Mouse (Mus musculus) CH12.LX (cell line): ENCODE measurements around the gene Mpl. TPM values are rescaled to one million over a fixed set of nuclear protein-coding genes. Genes with fewer than 3 reads are reported as not detected.

ENCODE experiments used
- DNase-seq: peaks from one replicate; pipeline ENCODE4 v3.0.0-alpha.2; 2013; ENCODE audit errors: extremely low read depth
- H3K27ac ChIP-seq: 2 replicates; pipeline ENCODE4 v1.5.1; 2012; ENCODE audit warnings: low read depth, mild to moderate bottlenecking, control low read depth, moderate library complexity; ENCODE audit not compliant: insufficient read depth
- H3K27me3 ChIP-seq: replicated peaks from 2 replicates; pipeline ENCODE3; 2012; ENCODE audit warnings: inconsistent platforms
- H3K36me3 ChIP-seq, 2 experiments: replicated peaks in 1 of 2; 2 replicates each; pipeline versions ENCODE3 to v1.6.1; 2012; ENCODE audit warnings: inconsistent platforms in 1 of 2, low read length in 1 of 2, mild to moderate bottlenecking in 1 of 2, mixed read lengths in 1 of 2, moderate library complexity in 1 of 2; ENCODE audit not compliant: control insufficient read depth in 1 of 2, insufficient read depth in 1 of 2
- H3K4me1 ChIP-seq, 2 experiments: 2 replicates each; pipeline ENCODE4 v1.6.1; 2012; ENCODE audit warnings: inconsistent platforms in 1 of 2, moderate library complexity in 1 of 2; ENCODE audit not compliant: insufficient read depth in 2 of 2, control insufficient read depth in 1 of 2
- H3K4me2 ChIP-seq: 2 replicates; pipeline ENCODE4 v1.6.1; 2012; ENCODE audit warnings: low read depth, mild to moderate bottlenecking, control low read depth; ENCODE audit not compliant: poor library complexity, insufficient read depth, severe bottlenecking
- H3K4me3 ChIP-seq, 3 experiments: fragments of 150-350 bp in 1 of 3; sonication (generic) in 1 of 3; replicated peaks in 1 of 3; 2 replicates each; pipeline versions ENCODE3 to v1.5.1; 2011 to 2012; ENCODE audit warnings: low read depth in 2 of 3, low read length in 2 of 3, mild to moderate bottlenecking in 2 of 3, moderate library complexity in 2 of 3, control low read depth in 1 of 3, improper control_type of control experiment in 1 of 3, inconsistent platforms in 1 of 3, mixed read lengths in 1 of 3; ENCODE audit not compliant: poor library complexity in 1 of 3
- H3K79me2 ChIP-seq: replicated peaks from 2 replicates; pipeline ENCODE4 v1.6.1; 2012; ENCODE audit warnings: mild to moderate bottlenecking, moderate library complexity; ENCODE audit not compliant: control insufficient read depth, poor library complexity, insufficient read depth, severe bottlenecking; ENCODE audit errors: extremely low read depth
- H3K9ac ChIP-seq: 2 replicates; pipeline ENCODE4 v1.6.1; 2012; ENCODE audit warnings: low read depth, mild to moderate bottlenecking, control low read depth, moderate library complexity; ENCODE audit not compliant: insufficient read depth
- H3K9me3 ChIP-seq: replicated peaks from 2 replicates; pipeline ENCODE3; 2012; ENCODE audit warnings: low read length, inconsistent platforms, mixed read lengths
- CTCF ChIP-seq, 2 experiments: IDR thresholded peaks in 1 of 2; conservative IDR thresholded peaks in 1 of 2; 2 replicates each; pipeline ENCODE4 v1.5.1; 2011 to 2012; ENCODE audit warnings: low read depth in 2 of 2, low read length in 2 of 2, improper control_type of control experiment in 1 of 2, inconsistent platforms in 1 of 2, mild to moderate bottlenecking in 1 of 2, moderate library complexity in 1 of 2
- E2F4 ChIP-seq: IDR thresholded peaks from 2 replicates; pipeline ENCODE4 v1.6.1; 2011; ENCODE audit warnings: low read depth, low read length, improper control_type of control experiment; ENCODE audit not compliant: insufficient replicate concordance
- ELF1 ChIP-seq: IDR thresholded peaks from 2 replicates; pipeline ENCODE4 v1.6.1; 2014; ENCODE audit warnings: low read depth, mild to moderate bottlenecking, inconsistent platforms, low read length, improper control_type of control experiment
- GABPA ChIP-seq: IDR thresholded peaks from 2 replicates; pipeline ENCODE4 v1.6.1; 2012; ENCODE audit warnings: low read depth, low read length, improper control_type of control experiment, inconsistent platforms; ENCODE audit not compliant: insufficient replicate concordance
- HCFC1 ChIP-seq: IDR thresholded peaks from 2 replicates; pipeline ENCODE4 v1.6.1; 2012; ENCODE audit warnings: low read depth, mild to moderate bottlenecking, inconsistent platforms, low read length, improper control_type of control experiment
- IRF4 ChIP-seq: IDR thresholded peaks from 2 replicates; pipeline ENCODE4 v1.6.1; 2014; ENCODE audit warnings: low read depth, mild to moderate bottlenecking, inconsistent platforms, low read length, improper control_type of control experiment
- JUN ChIP-seq: IDR thresholded peaks from 2 replicates; pipeline ENCODE4 v1.6.1; 2011; ENCODE audit warnings: low read depth, mild to moderate bottlenecking, low read length, improper control_type of control experiment, moderate library complexity; ENCODE audit not compliant: insufficient read depth
- MAFK ChIP-seq: IDR thresholded peaks from 2 replicates; pipeline ENCODE4 v1.6.1; 2011; ENCODE audit warnings: low read length, improper control_type of control experiment; ENCODE audit not compliant: insufficient replicate concordance
- MAX ChIP-seq: IDR thresholded peaks from 2 replicates; pipeline ENCODE4 v1.6.1; 2011; ENCODE audit warnings: low read length, improper control_type of control experiment
- MEF2A ChIP-seq: IDR thresholded peaks from 2 replicates; pipeline ENCODE4 v1.6.1; 2014; ENCODE audit warnings: low read depth, mild to moderate bottlenecking, inconsistent platforms, low read length, improper control_type of control experiment, borderline replicate concordance
- MYC ChIP-seq: IDR thresholded peaks from 2 replicates; pipeline ENCODE4 v1.6.1; 2011; ENCODE audit warnings: low read depth, mild to moderate bottlenecking, improper control_type of control experiment, low read length
- NRF1 ChIP-seq: IDR thresholded peaks from 2 replicates; pipeline ENCODE4 v1.6.1; 2014; ENCODE audit warnings: low read depth, mild to moderate bottlenecking, inconsistent platforms, low read length, improper control_type of control experiment, moderate library complexity
- POLR2A ChIP-seq: IDR thresholded peaks from 2 replicates; pipeline ENCODE4 v1.6.1; 2011; ENCODE audit warnings: low read depth, mild to moderate bottlenecking, improper control_type of control experiment, low read length
- POLR2AphosphoS2 ChIP-seq: IDR thresholded peaks from 2 replicates; pipeline ENCODE4 v1.6.1; 2011; ENCODE audit warnings: low read depth, low read length, improper control_type of control experiment
- TBP ChIP-seq: conservative IDR thresholded peaks from 2 replicates; pipeline ENCODE4 v1.6.1; 2011; ENCODE audit warnings: low read depth, low read length, improper control_type of control experiment
- USF1 ChIP-seq: IDR thresholded peaks from 2 replicates; pipeline ENCODE4 v1.6.1; 2014; ENCODE audit warnings: low read depth, mild to moderate bottlenecking, inconsistent platforms, low read length, improper control_type of control experiment
- USF2 ChIP-seq: conservative IDR thresholded peaks from 2 replicates; pipeline ENCODE4 v1.6.1; 2011; ENCODE audit warnings: low read depth, low read length, improper control_type of control experiment
- ZKSCAN1 ChIP-seq: IDR thresholded peaks from 2 replicates; pipeline ENCODE4 v1.6.1; 2012; ENCODE audit warnings: low read depth, inconsistent platforms, low read length, improper control_type of control experiment, borderline replicate concordance
- ZMIZ1 ChIP-seq: IDR thresholded peaks from 2 replicates; pipeline ENCODE4 v1.6.1; 2012; ENCODE audit warnings: low read depth, mild to moderate bottlenecking, inconsistent platforms, low read length, improper control_type of control experiment
- dilution Hi-C: fragments of 300-500 bp; cut with MboI; formaldehyde crosslinking; loops from 2 replicates; pipeline ENCODE4 v1.14.3; 2020; ENCODE audit warnings: low sequenced_read_pairs; ENCODE audit not compliant: extremely low pct_unique_long_range_greater_than_20kb, extremely low pct_ligation_motif_present
- in situ Hi-C: fragments of 300-500 bp; cut with MboI; formaldehyde crosslinking; loops from 3 replicates; pipeline ENCODE4 v1.14.3; 2019; ENCODE audit warnings: low sequenced_read_pairs, low pct_ligation_motif_present, low pct_unique_long_range_greater_than_20kb, mixed read lengths
- polyA plus RNA-seq: library from polyadenylated mRNA; unstranded; fragments of >175 nt; gene quantifications from 2 replicates; pipeline ENCODE4 v1.2.1, GENCODE M21; 2012; ENCODE audit warnings: low read depth; ENCODE audit not compliant: insufficient read length
- total RNA-seq, 2 experiments: library from RNA; depleted of rRNA; stranded (reverse); fragments of 300-350 nt in 1 of 2; fragments of >200 nt in 1 of 2; gene quantifications; 2 replicates each; pipeline ENCODE4 v1.2.3; 2012 to 2014

The Mpl gene
- total and polyA plus RNA-seq, 3 experiments: not detected

GRCm38 (mm10) chr4:118500792-118501191 is 43.5 kb upstream of the Mpl start:
- H3K79me2 ChIP-seq: no peaks in the 10 kb centered on the region
- H3K9me3 ChIP-seq: no peaks in the 10 kb centered on the region
- DNase-seq: no peak
- in situ Hi-C loops: no loop called here
- no peak overlapping the region for H3K4me2 ChIP-seq
- no peaks in the 10 kb centered on the region for H3K36me3 ChIP-seq
- H3K4me1 ChIP-seq: peaks cover 0 to 3% of the 10 kb centered on the region in 2 experiments; a peak in 2 of 4 replicates
- peaks cover 64% of the 10 kb centered on the region for H3K27me3 ChIP-seq
- no peak overlapping the region for H3K4me3 ChIP-seq
- no peak overlapping the region for H3K9ac ChIP-seq
- no peak overlapping the region for H3K27ac ChIP-seq
- TF ChIP-seq GABPA (no peak), MEF2A (no peak), NRF1 (no peak), POLR2A (no peak), HCFC1 (no peak), MYC (no peak), ZMIZ1 (no peak), JUN (no peak)
- TF ChIP-seq, all 38 proteins: peak for 0
- dilution Hi-C loops: no loop called here

DNA sequence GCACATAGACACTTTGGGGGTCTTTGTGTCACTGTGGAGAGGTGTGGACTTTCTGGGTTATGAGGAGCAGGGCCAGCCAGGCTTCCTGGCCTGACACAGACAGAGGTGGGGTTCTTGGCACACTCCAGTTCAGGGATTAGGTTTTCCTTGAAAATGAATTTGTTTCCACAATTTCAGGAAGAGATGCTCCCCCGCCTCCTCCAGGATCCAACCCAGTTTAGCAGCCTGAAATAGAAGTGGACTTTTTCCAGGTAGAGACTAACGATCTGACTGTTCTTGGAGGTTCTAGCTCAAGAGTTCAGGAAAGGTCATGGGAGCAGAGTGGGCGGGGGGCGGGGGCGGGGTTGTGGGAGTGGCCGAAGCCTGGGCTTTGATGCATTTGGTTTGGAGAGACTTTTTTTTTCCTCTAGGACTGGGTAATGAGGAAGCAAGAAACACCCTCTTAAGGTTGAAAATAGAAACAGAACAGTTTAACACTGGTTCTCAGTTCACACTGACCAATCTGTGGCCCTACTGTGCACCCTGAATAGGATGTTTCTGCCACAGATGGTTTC is 42.9 kb upstream of the Mpl start:
- dilution Hi-C loops: no loop called here
- Histone ChIP-seq H3K79me2 (no peaks in the 10 kb centered on the region), H3K9ac (no peak overlapping the region), H3K27me3 (peaks cover 59% of the 10 kb centered on the region), H3K4me3 (no peak overlapping the region), H3K4me1 (peaks cover 0 to 3% of the 10 kb centered on the region in 2 experiments; a peak in 2 of 4 replicates), H3K9me3 (no peaks in the 10 kb centered on the region), H3K36me3 (no peaks in the 10 kb centered on the region), H3K27ac (no peak overlapping the region), H3K4me2 (no peak overlapping the region)
- in situ Hi-C loops: no loop called here
- TF ChIP-seq ZKSCAN1: peak; percentile 68; the same call in 1 of the 2 replicates
- TF ChIP-seq E2F4: no peak
- DNase-seq: no peak

- Histone ChIP-seq H3K27ac (no peak overlapping the region), H3K9ac (no peak overlapping the region), H3K9me3 (no peaks in the 10 kb centered on the region), H3K4me2 (no peak overlapping the region), H3K79me2 (no peaks in the 10 kb centered on the region), H3K36me3 (no peaks in the 10 kb centered on the region), H3K4me1 (no peaks in the 10 kb centered on the region), H3K27me3 (peaks cover 41% of the 10 kb centered on the region), H3K4me3 (no peak overlapping the region)
- in situ Hi-C loops (no loop called here), dilution Hi-C loops (no loop called here)
- DNase-seq: no peak
- no peak for TF ChIP-seq HCFC1
- no peak for TF ChIP-seq USF2
- TF ChIP-seq ZMIZ1: no peak
- no peak for TF ChIP-seq MEF2A
- no peak for TF ChIP-seq ELF1
- no peak for TF ChIP-seq POLR2AphosphoS2
- no peak for TF ChIP-seq MAFK
- TF ChIP-seq CTCF (conservative IDR thresholded peaks at IDR 0.05 in 1 of 2, IDR thresholded peaks at IDR 0.05 in 1 of 2; ENCODE audit: low read depth in 2 of 2, low read length in 2 of 2): no peak
- TF ChIP-seq TBP: no peak
- no peak for TF ChIP-seq IRF4
- TF ChIP-seq MYC: no peak
- TF ChIP-seq USF1: no peak
- TF ChIP-seq MAX: no peak
These were observed 33.1 kb upstream of the Mpl start for GRCm38 (mm10) chr4:118490461-118490860.
